Mouse (Mus musculus): ENCODE measurements around the gene Tmem259. TPM values are rescaled to one million over a fixed set of nuclear protein-coding genes. Genes with fewer than 3 reads are reported as not detected.
A peak's percentile ranks its signal among the peaks of the same experiment; 100 is the strongest.

Tmem259 gene
- total and polyA plus RNA-seq, 3 experiments, result 62.0 to 150 TPM; not detected in 1

GRCm38 (mm10) chr10:80016511-80016910, 32.4 kb upstream of the Tmem259 start, which contains the start of gene Arhgap45 (continued):
- peak; percentile 34; the same call in 1 of the 2 replicates for TF ChIP-seq TCF12 (IDR thresholded peaks at IDR 0.05; ENCODE audit: low read depth, low read length)
- TF ChIP-seq CHD1 (IDR thresholded peaks at IDR 0.05; ENCODE audit: low read depth, low read length), result no peak

- H3K27me3 ChIP-seq (ENCODE audit: control insufficient read depth in 1 of 2, insufficient read depth in 2 of 2, low read length in 2 of 2), result no peaks in the 10 kb centered on the region
- H3K27ac ChIP-seq (ENCODE audit: control insufficient read depth, low read depth, low read length), result no peak overlapping the region
- no peak for TF ChIP-seq ELF1 (IDR thresholded peaks at IDR 0.05; ENCODE audit: low read depth, low read length)
- peaks cover 12% of the 10 kb centered on the region for H3K79me2 ChIP-seq (ENCODE audit: control insufficient read depth, insufficient read depth, low read length, poor library complexity)
- H3K4me3 ChIP-seq (ENCODE audit: control insufficient read depth in 1 of 2, insufficient read depth in 1 of 2, low read depth in 2 of 2, low read length in 2 of 2), result no peak overlapping the region
- no peak overlapping the region for H3K9ac ChIP-seq (ENCODE audit: control insufficient read depth, low read depth, low read length, poor library complexity, severe bottlenecking)
- DNase-seq (ENCODE audit: low read depth, low spot score), result no peak
- H3K4me1 ChIP-seq (ENCODE audit: control insufficient read depth in 1 of 2, insufficient read depth in 2 of 2, low read length in 2 of 2), result peaks cover 10 to 19% of the 10 kb centered on the region in 2 experiments
- peaks cover 2 to 11% of the 10 kb centered on the region in 2 experiments; a peak in 3 of 4 replicates for H3K36me3 ChIP-seq (ENCODE audit: control insufficient read depth in 1 of 2, insufficient read depth in 2 of 2, low read length in 2 of 2)
- no peaks in the 10 kb centered on the region for H3K9me3 ChIP-seq (replicated peaks; ENCODE audit: insufficient read depth, low read length)
Measured at GRCm38 (mm10) chr10:80015583-80015982, 31.5 kb upstream of the Tmem259 start.

- H3K79me2 ChIP-seq (ENCODE audit: control insufficient read depth, insufficient read depth, low read length, poor library complexity), result peaks cover 12% of the 10 kb centered on the region
- H3K36me3 ChIP-seq (ENCODE audit: control insufficient read depth in 1 of 2, insufficient read depth in 2 of 2, low read length in 2 of 2), result peaks cover 8 to 11% of the 10 kb centered on the region in 2 experiments
- no peak overlapping the region for H3K4me3 ChIP-seq (ENCODE audit: control insufficient read depth in 1 of 2, insufficient read depth in 1 of 2, low read depth in 2 of 2, low read length in 2 of 2)
- H3K9ac ChIP-seq (ENCODE audit: control insufficient read depth, low read depth, low read length, poor library complexity, severe bottlenecking), result no peak overlapping the region
- H3K27me3 ChIP-seq (ENCODE audit: control insufficient read depth in 1 of 2, insufficient read depth in 2 of 2, low read length in 2 of 2), result no peaks in the 10 kb centered on the region
- DNase-seq (ENCODE audit: low read depth, low spot score), result peak; percentile 37
- H3K4me1 ChIP-seq (ENCODE audit: control insufficient read depth in 1 of 2, insufficient read depth in 2 of 2, low read length in 2 of 2), result peaks cover 10 to 19% of the 10 kb centered on the region in 2 experiments
- H3K27ac ChIP-seq (ENCODE audit: control insufficient read depth, low read depth, low read length), result no peak overlapping the region
- H3K9me3 ChIP-seq (replicated peaks; ENCODE audit: insufficient read depth, low read length), result no peaks in the 10 kb centered on the region
- TF ChIP-seq CTCF (IDR thresholded peaks at IDR 0.05 in 2 of 3, conservative IDR thresholded peaks at IDR 0.05 in 1 of 3; ENCODE audit: control insufficient read depth in 1 of 3, insufficient read depth in 1 of 3, low read depth in 2 of 3, low read length in 3 of 3, poor library complexity in 1 of 3, severe bottlenecking in 1 of 3) (peak; percentile 43 to 64 (median 56)), RAD21 (IDR thresholded peaks at IDR 0.05; ENCODE audit: low read depth, low read length) (peak; percentile 40), ZNF384 (IDR thresholded peaks at IDR 0.05; ENCODE audit: low read depth, low read length) (no peak), ETS1 (IDR thresholded peaks at IDR 0.05; ENCODE audit: low read depth, low read length) (no peak), MAZ (IDR thresholded peaks at IDR 0.05; ENCODE audit: low read depth, low read length) (no peak), SMC3 (IDR thresholded peaks at IDR 0.05; ENCODE audit: low read depth, low read length) (peak; percentile 47), TCF12 (IDR thresholded peaks at IDR 0.05; ENCODE audit: low read depth, low read length) (no peak), ZC3H11A (IDR thresholded peaks at IDR 0.05; ENCODE audit: low read depth, low read length) (peak; percentile 28; the same call in 1 of the 2 replicates)
Measured at GRCm38 (mm10) chr10:80014484-80015290, 30.6 kb upstream of the Tmem259 start.

GRCm38 (mm10) chr10:80013609-80014008, 29.5 kb upstream of the Tmem259 start:
- Histone ChIP-seq H3K9ac (ENCODE audit: control insufficient read depth, low read depth, low read length, poor library complexity, severe bottlenecking) (no peak overlapping the region), H3K27me3 (ENCODE audit: control insufficient read depth in 1 of 2, insufficient read depth in 2 of 2, low read length in 2 of 2) (no peaks in the 10 kb centered on the region), H3K9me3 (replicated peaks; ENCODE audit: insufficient read depth, low read length) (no peaks in the 10 kb centered on the region), H3K4me3 (ENCODE audit: control insufficient read depth in 1 of 2, insufficient read depth in 1 of 2, low read depth in 2 of 2, low read length in 2 of 2) (no peak overlapping the region), H3K79me2 (ENCODE audit: control insufficient read depth, insufficient read depth, low read length, poor library complexity) (peaks cover 12% of the 10 kb centered on the region), H3K36me3 (ENCODE audit: control insufficient read depth in 1 of 2, insufficient read depth in 2 of 2, low read length in 2 of 2) (peaks cover 8 to 12% of the 10 kb centered on the region in 2 experiments), H3K4me1 (ENCODE audit: control insufficient read depth in 1 of 2, insufficient read depth in 2 of 2, low read length in 2 of 2) (peaks cover 8 to 13% of the 10 kb centered on the region in 2 experiments), H3K27ac (ENCODE audit: control insufficient read depth, low read depth, low read length) (no peak overlapping the region)
- no peak for TF ChIP-seq RAD21 (IDR thresholded peaks at IDR 0.05; ENCODE audit: low read depth, low read length)
- TF ChIP-seq SIN3A (IDR thresholded peaks at IDR 0.05; ENCODE audit: low read length), result no peak
- TF ChIP-seq ZMIZ1 (IDR thresholded peaks at IDR 0.05; ENCODE audit: low read depth, low read length), result no peak
- no peak for TF ChIP-seq E2F4 (IDR thresholded peaks at IDR 0.05; ENCODE audit: borderline replicate concordance, low read depth, low read length)
- TF ChIP-seq CHD2 (IDR thresholded peaks at IDR 0.05; ENCODE audit: low read length), result no peak
- no peak for TF ChIP-seq POLR2AphosphoS5 (IDR thresholded peaks at IDR 0.05; ENCODE audit: borderline replicate concordance, low read depth, low read length)
- TF ChIP-seq JUND (IDR thresholded peaks at IDR 0.05; ENCODE audit: low read depth, low read length), result no peak
- TF ChIP-seq SMC3 (IDR thresholded peaks at IDR 0.05; ENCODE audit: low read depth, low read length), result no peak
- TF ChIP-seq MEF2A (IDR thresholded peaks at IDR 0.05; ENCODE audit: extremely low read depth, insufficient replicate concordance, low read depth, low read length, poor library complexity, severe bottlenecking), result no peak
- no peak for TF ChIP-seq ZC3H11A (IDR thresholded peaks at IDR 0.05; ENCODE audit: low read depth, low read length)
- TF ChIP-seq KAT2A (conservative IDR thresholded peaks at IDR 0.05; ENCODE audit: low read depth, low read length), result no peak
- TF ChIP-seq USF2 (IDR thresholded peaks at IDR 0.05; ENCODE audit: borderline replicate concordance in 1 of 2, insufficient read depth in 1 of 2, low read depth in 1 of 2, low read length in 2 of 2), result no peak
- no peak for DNase-seq (ENCODE audit: low read depth, low spot score)
